Mouse (Mus musculus): ENCODE measurements around the gene Kcnq5.
"Not testable (repeated sequence)": the region's sequence is repeated elsewhere in the genome, so short reads cannot be mapped to it uniquely, and the experiment has no call there.

Kcnq5 gene

DNA sequence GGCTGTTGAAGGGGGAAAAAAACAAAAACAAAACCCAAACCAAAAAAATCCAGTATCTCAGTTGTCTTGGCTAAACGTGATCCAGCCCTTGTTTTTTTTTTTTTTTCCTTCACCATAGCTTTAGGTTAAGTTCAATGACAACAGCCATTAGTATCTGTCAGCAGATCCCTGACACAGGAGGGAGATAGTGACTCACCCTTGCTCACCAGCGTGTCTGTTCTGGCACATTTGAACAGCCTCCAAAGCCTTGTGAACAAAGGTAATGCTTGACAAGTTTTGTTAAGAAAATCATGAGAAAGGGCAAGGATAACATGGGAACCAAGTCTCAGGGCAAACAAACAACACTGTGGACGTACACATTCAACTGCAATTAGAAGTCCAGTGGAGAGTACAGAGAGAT is 123.2 kb downstream of the Kcnq5 start:
- no peak for DNase-seq (ENCODE audit: low spot score in 2 of 2)

DNA sequence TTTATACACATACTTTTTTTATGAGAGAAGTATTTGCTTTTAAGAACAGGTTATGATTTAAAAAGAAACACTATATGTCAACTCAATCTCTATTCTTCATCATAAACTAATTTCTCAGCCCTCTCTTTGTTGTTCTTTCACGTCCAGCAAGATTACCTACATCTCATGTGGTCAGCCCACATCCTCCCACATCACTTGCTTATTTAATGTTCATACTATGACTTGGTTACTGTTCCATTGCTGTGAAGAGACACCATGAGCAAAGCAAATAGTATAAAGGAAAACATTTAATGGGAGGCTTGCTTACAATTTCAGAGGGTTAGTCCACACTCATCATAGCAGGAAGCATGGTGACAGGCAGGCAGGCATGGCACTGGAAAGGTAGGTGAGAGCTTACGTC is 124.4 kb downstream of the Kcnq5 start:
- no peak for DNase-seq (ENCODE audit: low spot score in 2 of 2)

GRCm38 (mm10) chr1:21836337-21836736 is 125.4 kb downstream of the Kcnq5 start:
- no peak for DNase-seq (ENCODE audit: low spot score in 2 of 2)

GRCm38 (mm10) chr1:21829909-21830455 is 131.8 kb downstream of the Kcnq5 start:
- no peak for DNase-seq (ENCODE audit: low spot score in 2 of 2)

GRCm38 (mm10) chr1:21820066-21820630 is 141.6 kb downstream of the Kcnq5 start:
- DNase-seq (ENCODE audit: low spot score in 2 of 2) = no peak

- no peak for DNase-seq (ENCODE audit: low spot score in 2 of 2)
These were observed 156.7 kb downstream of the Kcnq5 start for GRCm38 (mm10) chr1:21805064-21805463.

DNA sequence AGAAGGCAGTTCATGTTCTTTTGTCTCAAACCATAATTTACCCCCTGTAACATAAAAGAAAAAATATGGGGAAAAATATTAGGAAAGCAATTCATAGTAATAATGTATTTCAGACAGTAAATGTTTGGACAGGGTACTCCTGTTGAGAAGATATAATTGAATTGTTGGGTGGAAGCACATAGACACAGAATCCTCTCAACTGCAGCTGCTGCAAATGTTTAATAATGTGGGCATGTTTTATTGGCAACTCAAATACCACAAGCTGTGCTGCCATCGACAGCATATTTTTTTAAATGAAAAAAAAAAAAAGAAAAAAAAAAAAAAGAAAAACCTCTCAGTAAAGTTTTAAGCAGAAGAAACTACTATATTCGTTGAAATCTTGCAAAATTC is 157.3 kb downstream of the Kcnq5 start:
- no peak for DNase-seq (ENCODE audit: low spot score in 2 of 2)

DNA sequence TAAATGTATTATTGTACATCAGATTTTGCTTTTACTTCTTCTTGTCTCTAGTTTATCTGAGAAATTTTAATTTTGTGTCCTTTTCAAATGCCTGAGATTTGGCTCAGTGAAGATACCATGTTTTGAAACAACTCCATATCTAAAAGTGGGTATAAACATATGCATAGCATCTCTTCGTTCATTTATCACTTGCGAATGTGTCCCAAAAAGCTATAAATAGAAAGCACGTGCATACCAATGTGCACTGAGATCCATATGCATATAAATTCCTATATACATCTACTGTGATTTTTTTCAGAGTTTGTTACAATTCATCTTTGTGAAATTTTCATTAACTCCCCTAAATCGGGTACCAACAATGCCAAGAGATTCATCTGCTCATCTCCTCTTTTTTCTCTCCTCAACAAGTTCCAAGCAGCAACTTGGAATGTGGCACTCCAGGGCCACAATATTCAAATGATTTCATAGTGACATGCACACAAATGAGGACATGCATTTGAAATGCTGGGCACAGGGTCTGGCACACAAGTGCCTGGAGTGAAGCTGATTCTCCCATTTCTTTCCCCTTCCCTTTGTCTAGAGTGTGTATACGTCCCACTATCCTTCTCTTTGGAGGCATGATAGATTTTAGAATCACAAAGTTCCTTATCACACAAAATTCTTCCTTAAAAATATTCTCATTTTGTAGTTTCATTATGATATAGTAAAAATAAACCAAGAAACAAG is 157.8 kb downstream of the Kcnq5 start:
- no peak for DNase-seq (ENCODE audit: low spot score in 2 of 2)

DNA sequence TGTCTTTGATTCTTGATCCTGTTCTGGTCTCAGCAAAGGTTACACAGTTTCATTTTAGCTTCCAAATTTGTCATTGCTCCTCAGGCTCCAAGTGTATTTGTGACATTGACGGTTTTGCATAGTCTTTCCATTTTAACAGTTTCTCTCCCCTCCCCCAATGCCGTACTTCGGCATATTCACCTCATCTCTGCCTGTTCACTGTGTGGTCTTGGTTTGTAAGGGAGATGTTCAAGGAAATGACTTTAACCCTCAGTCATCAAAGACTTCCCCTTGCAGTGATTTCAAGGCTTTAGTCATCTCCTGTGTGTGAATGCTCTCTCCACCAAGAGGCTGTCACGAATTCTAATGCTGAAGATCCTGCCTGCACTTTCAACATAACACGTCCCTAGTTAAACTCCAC is 181.0 kb downstream of the Kcnq5 start:
- DNase-seq (ENCODE audit: low spot score in 2 of 2) = no peak

DNA sequence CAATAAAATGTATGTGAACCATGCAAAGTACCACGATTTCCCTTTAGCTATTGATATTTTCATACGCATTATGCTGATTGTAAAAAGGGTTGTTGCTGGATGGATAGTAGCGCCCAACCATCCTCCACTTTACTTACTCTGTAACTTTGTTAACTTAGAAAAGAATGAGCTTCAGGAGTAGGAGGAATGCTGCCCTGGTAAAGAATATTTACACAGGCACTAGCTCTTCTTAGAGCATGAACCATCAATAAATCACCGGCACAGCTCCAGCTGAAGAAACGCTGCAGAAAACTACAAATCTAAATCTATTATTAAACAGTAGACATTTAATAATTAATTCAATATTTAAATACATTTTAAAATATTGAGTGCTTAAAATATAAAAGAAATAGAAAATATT is 184.2 kb downstream of the Kcnq5 start:
- DNase-seq (ENCODE audit: low spot score in 2 of 2) = no peak

GRCm38 (mm10) chr1:21773931-21774330 is 187.8 kb downstream of the Kcnq5 start:
- DNase-seq (ENCODE audit: low spot score in 2 of 2) = peak in 1 of 2 experiments; percentile 16

DNA sequence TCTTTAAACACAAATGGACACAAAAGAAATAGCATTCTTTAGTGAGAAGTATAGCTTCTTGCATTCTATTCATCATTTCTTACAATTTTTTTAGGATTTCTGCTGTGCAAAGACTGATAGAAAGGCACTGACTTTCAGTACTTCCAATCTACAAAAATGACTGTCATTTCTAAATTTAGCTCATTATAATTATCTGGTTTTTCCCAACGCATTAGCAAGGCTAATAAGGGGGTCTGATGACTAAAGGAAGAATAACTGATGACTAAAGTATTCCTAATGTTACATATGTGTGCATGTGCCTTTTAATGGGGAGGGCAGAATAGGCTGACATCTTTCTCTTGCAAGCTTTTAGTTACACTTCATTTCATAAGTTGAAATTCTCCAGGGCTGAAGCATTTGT is 191.2 kb downstream of the Kcnq5 start:
- no peak for DNase-seq (ENCODE audit: low spot score in 2 of 2)

DNA sequence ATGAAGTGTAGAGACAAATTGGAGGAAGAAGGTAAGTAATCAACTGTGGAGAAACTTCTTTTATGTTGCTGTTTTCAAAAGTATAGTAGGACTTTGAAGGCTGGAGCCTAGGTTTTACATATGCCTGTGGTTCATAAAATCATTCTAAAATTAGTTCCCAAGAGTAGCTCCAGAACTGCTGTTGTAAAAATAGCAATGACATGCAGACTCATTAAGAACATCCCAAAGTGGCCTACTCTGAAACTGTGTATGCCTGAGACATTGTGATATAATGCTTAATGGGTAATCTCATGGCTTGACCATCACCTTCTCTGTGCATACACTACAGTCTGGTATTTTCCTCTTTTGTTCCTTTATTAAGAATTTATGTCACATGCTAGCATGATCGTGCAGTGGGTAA is 212.4 kb downstream of the Kcnq5 start:
- no peak for DNase-seq (ENCODE audit: low spot score in 2 of 2)

DNA sequence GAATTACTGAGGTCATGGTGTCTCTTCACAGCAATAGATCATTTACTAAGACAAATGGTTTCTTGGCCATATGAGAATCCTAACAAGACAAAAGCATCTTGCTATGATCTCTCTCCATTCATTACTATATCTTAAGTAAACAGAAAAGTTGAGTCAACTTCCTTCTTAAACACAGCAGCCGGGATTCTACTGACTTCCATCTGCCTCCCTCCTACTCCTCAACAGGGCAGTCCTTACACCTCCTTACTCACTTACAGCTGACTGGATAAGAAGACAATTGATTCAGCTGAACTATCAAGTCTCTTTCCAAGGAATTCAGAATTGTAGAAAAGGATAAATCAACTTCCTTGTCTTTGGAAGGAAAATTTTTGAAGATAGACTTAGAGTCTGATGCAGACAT is 232.6 kb downstream of the Kcnq5 start:
- DNase-seq (ENCODE audit: low spot score in 2 of 2) = no peak

- DNase-seq (ENCODE audit: low spot score in 2 of 2) = not testable (repeated sequence)
These were observed 238.5 kb downstream of the Kcnq5 start for GRCm38 (mm10) chr1:21723231-21723630.

- DNase-seq (ENCODE audit: low spot score in 2 of 2) = no peak
These were observed 240.5 kb downstream of the Kcnq5 start for GRCm38 (mm10) chr1:21721246-21721645.

DNA sequence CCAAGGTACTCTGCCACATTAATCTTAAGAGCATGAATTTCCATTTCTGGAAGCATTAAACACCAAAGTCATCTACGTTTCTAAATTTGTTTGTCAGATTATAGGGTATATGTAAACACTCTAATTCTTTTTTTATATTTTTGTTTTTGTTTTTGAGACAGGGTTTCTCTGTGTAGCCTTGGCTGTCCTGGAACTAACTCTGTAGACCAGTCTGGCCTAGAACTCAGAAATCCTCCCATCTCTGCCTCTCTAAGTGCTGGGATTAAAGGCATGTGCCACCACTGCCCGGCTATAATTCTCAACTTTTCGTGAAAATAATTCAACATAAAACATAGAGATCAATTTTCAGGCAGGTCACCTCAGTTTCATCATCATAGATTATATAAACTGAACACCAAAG is 246.9 kb downstream of the Kcnq5 start:
- DNase-seq (ENCODE audit: low spot score in 2 of 2) = no peak

- DNase-seq (ENCODE audit: low spot score in 2 of 2) = no peak
These were observed 249.0 kb downstream of the Kcnq5 start for GRCm38 (mm10) chr1:21712711-21713110.

GRCm38 (mm10) chr1:21690458-21690857 is 271.3 kb downstream of the Kcnq5 start:
- no peak for DNase-seq (ENCODE audit: low spot score in 2 of 2)

GRCm38 (mm10) chr1:21688918-21689317 is 272.8 kb downstream of the Kcnq5 start:
- DNase-seq (ENCODE audit: low spot score in 2 of 2) = no peak

DNA sequence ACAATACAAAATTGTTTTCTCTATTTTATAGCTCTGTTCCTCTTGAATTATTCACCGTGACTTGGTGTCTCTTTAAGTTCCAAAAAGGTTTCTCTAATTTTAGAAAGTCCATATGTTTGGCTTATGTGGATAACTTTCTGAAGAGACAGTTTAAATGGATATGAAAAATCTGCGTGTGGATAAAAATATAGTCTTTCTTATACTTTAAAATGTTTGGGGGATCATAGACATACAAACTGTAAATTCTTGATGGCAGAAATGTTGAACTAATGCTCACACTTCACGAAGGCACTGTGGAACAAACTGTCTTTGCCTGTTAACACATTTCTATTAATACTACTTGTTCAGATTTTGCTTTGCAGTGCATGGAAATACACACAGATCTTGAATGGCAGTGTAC is 277.3 kb downstream of the Kcnq5 start:
- no peak for DNase-seq (ENCODE audit: low spot score in 2 of 2)

DNA sequence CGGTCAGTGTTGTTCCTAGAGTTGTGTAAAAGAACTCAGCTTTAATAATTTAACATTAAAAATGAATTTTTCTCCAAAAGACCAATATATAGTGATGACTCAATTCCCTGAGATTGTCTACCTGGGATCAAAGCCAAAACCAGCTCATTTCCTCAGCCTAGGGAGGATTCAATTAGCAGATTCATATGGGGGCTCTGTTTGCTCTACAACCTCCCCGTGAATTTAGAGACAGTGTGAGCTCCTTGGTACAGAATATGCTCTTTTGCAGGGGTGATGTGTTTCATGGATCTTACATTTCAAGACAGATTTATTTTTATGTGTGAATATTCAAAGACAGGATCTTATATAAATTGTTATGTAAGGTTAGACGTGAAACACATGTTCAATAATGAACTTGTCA is 284.9 kb downstream of the Kcnq5 start:
- DNase-seq (ENCODE audit: low spot score in 2 of 2) = no peak

- no peak for DNase-seq (ENCODE audit: low spot score in 2 of 2)
These were observed 300.9 kb downstream of the Kcnq5 start for GRCm38 (mm10) chr1:21660840-21661239.

- no peak for DNase-seq (ENCODE audit: low spot score in 2 of 2)
These were observed 310.9 kb downstream of the Kcnq5 start for GRCm38 (mm10) chr1:21650820-21651219.

Measured in urinary bladder, adult 18-20 months (tissue).